Mouse (Mus musculus) liver, embryonic 14.5 days (tissue): ENCODE measurements at regions not wholly inside any gene's neighbourhood (a gene's known extent, or its start where the extent isn't known, plus 50 kb on each side); places are given as distances from the start of the nearest gene placed in this dataset.

ENCODE experiments used
- CTCF ChIP-seq: IDR thresholded peaks from 2 replicates; pipeline ENCODE4 v1.5.1; 2016; ENCODE audit warnings: antibody characterized with exemption, low read depth, control low read depth
- EP300 ChIP-seq: IDR thresholded peaks from 2 replicates; pipeline ENCODE4 v1.6.1; 2016; ENCODE audit warnings: antibody characterized with exemption, low read depth

DNA sequence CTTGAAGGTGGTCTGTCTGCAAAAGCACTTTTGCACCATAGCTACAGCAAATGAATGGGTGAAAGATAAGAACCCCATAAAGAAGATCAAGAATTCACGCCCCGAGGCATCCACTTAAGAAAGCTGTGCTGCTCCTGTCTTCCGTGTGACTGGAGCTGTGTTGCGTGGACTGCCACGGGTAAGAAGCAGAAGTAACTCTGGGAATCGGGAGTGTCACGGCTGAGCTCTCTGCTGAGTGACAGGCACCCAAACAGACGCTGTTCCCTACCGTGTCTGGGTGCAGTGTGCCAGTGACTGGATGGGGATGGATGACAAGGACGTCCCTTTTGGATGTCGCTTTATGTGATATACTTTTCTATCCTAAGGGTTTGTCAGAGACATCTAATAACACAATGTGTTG is 129.5 kb downstream of the Sox4 start:
- TF ChIP-seq CTCF (no peak), EP300 (no peak)
